7 mouse cellular contexts compared by ENCODE assay signal in genomic region chr12:12939581-12940465, GRCm38 (mm10). TPM values are rescaled to one million over a fixed set of nuclear protein-coding genes. Genes with fewer than 3 reads are reported as not detected.
DNase-seq lines count a peak whose midpoint lies in the region; ATAC-seq and TF ChIP-seq lines count a peak whose summit lies in the region.

No protein-coding gene starts in this region.

- peaks cover 3% of the 10 kb centered on the region for H3K4me1 ChIP-seq in ES-Bruce4 (ENCODE audit: control insufficient read depth, insufficient read depth, low read length)
- no peaks in the 10 kb centered on the region for H3K4me1 ChIP-seq in forebrain, postnatal 0 days (ENCODE audit: insufficient read depth)
- H3K4me1 ChIP-seq in hindbrain, embryonic 13.5 days (replicated peaks), result peaks cover 37% of the 10 kb centered on the region
- peaks cover 37% of the 10 kb centered on the region for H3K4me1 ChIP-seq in midbrain, embryonic 13.5 days (replicated peaks)
- no peaks in the 10 kb centered on the region; the same call in none of the 2 replicates for H3K4me1 ChIP-seq in stomach, postnatal 0 days (replicated peaks; ENCODE audit: control insufficient read depth, insufficient read depth)

- ATAC-seq in forebrain, postnatal 0 days, result no peak
- no peak for ATAC-seq in hindbrain, embryonic 13.5 days (ENCODE audit: low FRiP score)
- no peak for ATAC-seq in midbrain, embryonic 13.5 days
- ATAC-seq in stomach, postnatal 0 days (ENCODE audit: low FRiP score, low TSS enrichment), result no peak

- H3K36me3 ChIP-seq in ES-Bruce4 (ENCODE audit: control insufficient read depth, insufficient read depth, low read length, poor library complexity, severe bottlenecking), result peaks cover 47% of the 10 kb centered on the region
- peaks cover 29% of the 10 kb centered on the region for H3K36me3 ChIP-seq in forebrain, postnatal 0 days (ENCODE audit: insufficient read depth)
- peaks cover 31% of the 10 kb centered on the region for H3K36me3 ChIP-seq in hindbrain, embryonic 13.5 days
- H3K36me3 ChIP-seq in midbrain, embryonic 13.5 days, result peaks cover 29% of the 10 kb centered on the region
- H3K36me3 ChIP-seq in stomach, postnatal 0 days (ENCODE audit: control insufficient read depth, insufficient read depth, low read length), result no peaks in the 10 kb centered on the region

- intact Hi-C loops in left cerebral cortex, postnatal 14 days (cut with DNase I), result loop anchor here (2.0 to 10.0 kb wide), 3 partner anchors 202 to 275 kb away; no protein-coding TSS in a partner anchor

- no peak for TF ChIP-seq POLR2A in ES-Bruce4 (IDR thresholded peaks at IDR 0.05; ENCODE audit: insufficient read depth, low read length)

- H3K4me2 ChIP-seq in forebrain, postnatal 0 days (ENCODE audit: low read depth), result peak overlapping the region; percentile 84
- H3K4me2 ChIP-seq in hindbrain, embryonic 13.5 days, result peak overlapping the region; percentile 97
- peak overlapping the region; percentile 97 for H3K4me2 ChIP-seq in midbrain, embryonic 13.5 days (replicated peaks)
- H3K4me2 ChIP-seq in stomach, postnatal 0 days (replicated peaks; ENCODE audit: low read depth), result peak overlapping the region; percentile 97

- H3K27ac ChIP-seq in ES-Bruce4 (ENCODE audit: insufficient read depth, low read length), result peak overlapping the region; percentile 65
- peak overlapping the region; percentile 98 for H3K27ac ChIP-seq in forebrain, postnatal 0 days (ENCODE audit: low read depth, low read length)
- peak overlapping the region; percentile 98 for H3K27ac ChIP-seq in hindbrain, embryonic 13.5 days
- H3K27ac ChIP-seq in midbrain, embryonic 13.5 days, result peak overlapping the region; percentile 95
- peak overlapping the region; percentile 35; the same call in 1 of the 2 replicates for H3K27ac ChIP-seq in stomach, postnatal 0 days (replicated peaks)

- H3K27me3 ChIP-seq in ES-Bruce4 (ENCODE audit: control insufficient read depth, insufficient read depth, low read length, poor library complexity, severe bottlenecking), result no peaks in the 10 kb centered on the region
- H3K27me3 ChIP-seq in forebrain, postnatal 0 days (ENCODE audit: insufficient read depth, low read length), result no peaks in the 10 kb centered on the region
- no peaks in the 10 kb centered on the region for H3K27me3 ChIP-seq in hindbrain, embryonic 13.5 days
- peaks cover 6% of the 10 kb centered on the region for H3K27me3 ChIP-seq in midbrain, embryonic 13.5 days
- H3K27me3 ChIP-seq in stomach, postnatal 0 days (ENCODE audit: control insufficient read depth, insufficient read depth, low read length), result no peaks in the 10 kb centered on the region

- peak; percentile 46 for DNase-seq in adrenal gland, postnatal 25 days
- no peak for DNase-seq in forebrain, postnatal 0 days
- peak; percentile 15 to 27 for DNase-seq in left cerebral cortex, postnatal 14 days (ENCODE audit: low spot score in 2 of 2)
- DNase-seq in stomach, postnatal 0 days (ENCODE audit: low spot score), result peak; percentile 44

- TF ChIP-seq EP300 in ES-Bruce4 (IDR thresholded peaks at IDR 0.05; ENCODE audit: insufficient read depth, low read depth, low read length), result no peak
- no peak for TF ChIP-seq EP300 in stomach, postnatal 0 days (optimal IDR thresholded peaks at IDR 0.05)

- under 1% methylated on average over 69 of the region's 69 CpGs for WGBS in forebrain, postnatal 0 days
- WGBS in hindbrain, embryonic 13.5 days, result under 1% methylated on average over 68 of the region's 69 CpGs
- under 1% methylated on average over 69 of the region's 69 CpGs for WGBS in midbrain, embryonic 13.5 days
- WGBS in stomach, postnatal 0 days, result under 1% methylated on average over 59 of the region's 69 CpGs

- H3K9ac ChIP-seq in ES-Bruce4 (ENCODE audit: low read depth, poor library complexity, severe bottlenecking), result peak overlapping the region; percentile 93
- peak overlapping the region; percentile 97 for H3K9ac ChIP-seq in forebrain, postnatal 0 days
- H3K9ac ChIP-seq in hindbrain, embryonic 13.5 days, result peak overlapping the region; percentile 96
- H3K9ac ChIP-seq in midbrain, embryonic 13.5 days (replicated peaks), result peak overlapping the region; percentile 98
- peak overlapping the region; percentile 61 for H3K9ac ChIP-seq in stomach, postnatal 0 days (ENCODE audit: low read length)

- TF ChIP-seq CTCF in ES-Bruce4 (IDR thresholded peaks at IDR 0.05; ENCODE audit: low read depth, low read length), result no peak
- no peak for TF ChIP-seq CTCF in forebrain, postnatal 0 days (IDR thresholded peaks at IDR 0.05; ENCODE audit: low read depth)
- peak; percentile 3; the same call in 1 of the 2 replicates for TF ChIP-seq CTCF in stomach, postnatal 0 days (IDR thresholded peaks at IDR 0.05; ENCODE audit: low read depth)

- peak overlapping the region; percentile 91 for H3K4me3 ChIP-seq in ES-Bruce4 (ENCODE audit: low read depth, low read length)
- H3K4me3 ChIP-seq in forebrain, postnatal 0 days (ENCODE audit: low read depth, low read length), result peak overlapping the region; percentile 89
- peak overlapping the region; percentile 84 for H3K4me3 ChIP-seq in hindbrain, embryonic 13.5 days
- peak overlapping the region; percentile 92 for H3K4me3 ChIP-seq in midbrain, embryonic 13.5 days (replicated peaks)
- H3K4me3 ChIP-seq in stomach, postnatal 0 days (ENCODE audit: low read depth, low read length), result peak overlapping the region; percentile 68

- no peaks in the 10 kb centered on the region for H3K9me3 ChIP-seq in ES-Bruce4 (replicated peaks; ENCODE audit: control insufficient read depth, insufficient read depth, low read length, poor library complexity, severe bottlenecking)
- H3K9me3 ChIP-seq in forebrain, postnatal 0 days (ENCODE audit: low read length), result no peaks in the 10 kb centered on the region
- no peaks in the 10 kb centered on the region for H3K9me3 ChIP-seq in hindbrain, embryonic 13.5 days
- no peaks in the 10 kb centered on the region for H3K9me3 ChIP-seq in midbrain, embryonic 13.5 days
- no peaks in the 10 kb centered on the region for H3K9me3 ChIP-seq in stomach, postnatal 0 days (ENCODE audit: control insufficient read depth, low read length)

RNA-seq across cellular contexts. Expression of gene Mycn, which starts 1.9 kb away (rescaled TPM):
- 75.0 and 78.6 TPM in 2 replicates for polyA plus RNA-seq in ES-Bruce4 (2011; ENCODE audit: insufficient read depth, insufficient read length, low read depth, missing spikeins)
- 4.2 and 7.1 TPM in 2 replicates for total RNA-seq in adrenal gland, postnatal 25 days (2021)
- 64.0 and 69.6 TPM in 2 replicates for total RNA-seq in forebrain, postnatal 0 days (2014; rRNA removed)
- 61.4 and 79.8 TPM in 2 replicates for polyA plus RNA-seq in forebrain, postnatal 0 days (2015; fragmentation: Nextera tagmentation; extraction: Ambion mirVana)
- 58.9 and 63.9 TPM in 2 replicates for polyA plus RNA-seq in hindbrain, embryonic 13.5 days (2015; fragmentation: Nextera tagmentation; extraction: Ambion mirVana)
- 10 to 100 TPM; 21.1 to 25.3 TPM for total RNA-seq in left cerebral cortex, postnatal 14 days (2021)
- 60.7 and 67.1 TPM in 2 replicates for polyA plus RNA-seq in midbrain, embryonic 13.5 days (2015; fragmentation: Nextera tagmentation; extraction: Ambion mirVana)
- polyA plus RNA-seq in stomach, postnatal 0 days (2015; fragmentation: Nextera tagmentation; extraction: Ambion mirVana), result 14.0 TPM in 2 replicates

Comparison
In these comparisons a context has a peak if more than half of its experiments do, and no peak if none do; other contexts are left out.
1. H3K27ac ChIP-seq: peak in every context shown above with its lines; median percentile 98 in forebrain, postnatal 0 days; 98 in hindbrain, embryonic 13.5 days; 95 in midbrain, embryonic 13.5 days; 65 in ES-Bruce4; 35 in stomach, postnatal 0 days.